Mouse (Mus musculus) G1E (cell line): ENCODE measurements around the gene Ttl.

Source experiments
- CTCF ChIP-seq: IDR thresholded peaks from 2 replicates; pipeline ENCODE4 v1.5.1; 2012; ENCODE audit warnings: low read depth, low read length, inconsistent platforms, mixed read lengths
- GATA1 ChIP-seq: IDR thresholded peaks from 2 replicates; pipeline ENCODE4 v1.6.1; 2012; ENCODE audit warnings: borderline replicate concordance, low read length, inconsistent platforms, mixed read lengths
- POLR2AphosphoS5 ChIP-seq: IDR thresholded peaks from 2 replicates; pipeline ENCODE4 v1.6.1; 2012; ENCODE audit warnings: low read depth, low read length, inconsistent platforms; ENCODE audit not compliant: insufficient replicate concordance

DNA sequence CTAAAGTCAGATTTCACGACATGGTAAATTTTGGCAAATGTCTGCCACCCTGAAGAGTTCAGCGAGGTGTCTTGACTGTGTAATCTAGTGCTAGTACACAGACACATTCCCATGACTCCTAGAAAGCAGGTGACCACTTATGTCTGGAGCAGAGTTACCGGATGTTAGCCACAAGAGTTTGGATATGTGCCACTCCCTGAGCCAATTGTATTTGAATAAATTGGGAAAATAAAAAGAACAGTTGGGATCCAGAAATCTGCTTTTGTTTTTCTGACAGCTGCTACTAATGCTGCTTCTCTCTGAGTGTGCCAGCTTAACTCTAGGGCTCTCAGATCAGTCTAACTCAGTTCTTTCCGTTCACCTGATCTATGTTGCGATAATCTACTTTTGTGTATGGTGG lies 47.2 kb downstream of the Ttl start:
- no peak for TF ChIP-seq CTCF
- no peak for TF ChIP-seq POLR2AphosphoS5
- TF ChIP-seq GATA1, result no peak
